Mouse (Mus musculus): ENCODE data around the gene Pla2r1. TPM values are rescaled to one million over a fixed set of nuclear protein-coding genes. Genes with fewer than 3 reads are reported as not detected.

The Pla2r1 gene
- polyA plus RNA-seq (2014; fragmentation: Illumina TruSeq; extraction: RNeasy Lipid Tissue Mini Kit (QIAGEN cat#74804); ENCODE audit: low read depth, low replicate concordance), result 2.0 TPM

DNA sequence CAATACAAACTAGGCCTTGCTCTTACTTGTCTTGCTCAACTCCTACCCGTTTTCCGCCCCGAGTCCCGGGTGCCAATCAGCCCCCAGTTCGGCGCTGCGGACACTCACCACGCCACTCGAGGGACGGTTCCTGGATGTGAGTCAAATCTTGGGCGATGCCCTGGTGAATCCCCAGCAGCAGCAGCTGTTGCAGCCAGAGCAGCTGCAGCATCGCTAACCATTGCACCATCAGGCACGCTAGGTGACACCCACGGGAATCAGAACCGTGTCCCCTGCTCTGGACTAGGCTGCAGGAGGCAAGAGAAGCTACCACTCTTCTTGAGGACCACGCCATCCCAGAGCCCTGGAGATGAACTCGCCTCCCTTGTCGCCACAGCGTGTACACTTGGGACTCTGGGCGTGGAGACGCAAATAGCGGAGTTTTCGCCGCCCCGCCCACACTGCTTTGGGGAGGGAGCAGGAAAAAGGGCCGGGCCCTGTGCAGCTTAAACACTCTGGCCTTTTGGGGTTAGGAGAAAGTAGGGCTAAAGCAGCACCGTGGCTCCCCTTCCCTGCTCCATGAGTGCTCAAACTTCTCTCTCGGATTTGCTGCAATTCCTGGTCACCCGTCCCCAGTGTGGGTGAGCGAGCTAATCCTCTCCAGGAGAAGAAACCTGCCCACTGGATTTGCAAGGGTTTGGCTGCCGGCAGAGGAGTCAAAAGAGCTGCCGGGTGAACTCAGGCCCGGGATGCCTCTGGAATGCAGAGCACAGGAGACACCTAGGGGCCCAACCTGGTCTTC, at the start of gene Pla2r1:
TSS of gene Pla2r1 (minus strand) at position 407 of the 781 bp plus-strand sequence.

GRCm38 (mm10) chr2:60382858-60383669, 170.0 kb downstream of the Pla2r1 start, which contains the start of gene Ly75:
Gene Ly75, minus strand, starts transcription at chr2:60383303.

Other genes starting within 250 kb of the Pla2r1 start
- 0.76 TPM for gene Ly75, start 170.0 kb downstream of the Pla2r1 start, polyA plus RNA-seq (2014; fragmentation: Illumina TruSeq; extraction: RNeasy Lipid Tissue Mini Kit (QIAGEN cat#74804); ENCODE audit: low read depth, low replicate concordance)
- 11.3 TPM for gene Itgb6, start 169.3 kb upstream of the Pla2r1 start, polyA plus RNA-seq (2014; fragmentation: Illumina TruSeq; extraction: RNeasy Lipid Tissue Mini Kit (QIAGEN cat#74804); ENCODE audit: low read depth, low replicate concordance)

Measured in heart, adult 10 weeks (tissue).